Mouse (Mus musculus) left cerebral cortex, postnatal 36 days (tissue): ENCODE results near the gene Adamts1. TPM values are rescaled to one million over a fixed set of nuclear protein-coding genes. Genes with fewer than 3 reads are reported as not detected.

ENCODE experiments used
- DNase-seq, 2 experiments: peaks; one replicate each; pipeline ENCODE4 v3.0.0; 2021 to 2022; ENCODE audit warnings: low spot score in 2 of 2, mixed read lengths in 1 of 2
- intact Hi-C: fragments of 180-260 bp; cut with DNase I; formaldehyde crosslinking; loops from one replicate; pipeline ENCODE4 v1.15.1; 2025
- total RNA-seq, 2 experiments: library from RNA; stranded (reverse); gene quantifications; 2 replicates each; pipeline ENCODE4 v1.2.3; 2021

Gene Adamts1
- total RNA-seq: 10 to 100 TPM in 1 of 2 experiments, 1 to 10 TPM in 1; 8.8 to 10.3 TPM

DNA sequence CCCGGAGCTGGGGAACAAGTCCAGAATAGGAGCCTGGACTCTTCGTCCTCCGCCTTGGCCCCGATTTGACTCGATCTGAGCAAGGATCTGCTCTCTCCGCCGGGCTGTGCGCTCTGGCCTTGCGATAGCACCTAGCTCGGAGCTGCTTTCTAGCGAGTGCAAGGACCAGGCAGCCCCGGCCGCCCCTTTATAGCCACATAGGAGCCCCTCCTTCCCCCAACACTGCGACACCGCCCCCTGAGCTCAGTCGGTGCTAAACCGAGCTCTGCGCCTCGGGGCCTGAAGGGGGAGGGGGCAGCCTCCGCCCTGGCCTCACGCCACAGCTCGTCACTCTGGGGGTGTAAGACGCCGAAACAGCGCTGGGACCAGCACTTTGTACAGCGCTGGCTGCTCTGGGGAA lies at the start of gene Adamts1:
TSS of gene Adamts1 (minus strand) at position 160 of the 400 bp plus-strand sequence.
- peak; percentile 54 to 67 for DNase-seq

DNA sequence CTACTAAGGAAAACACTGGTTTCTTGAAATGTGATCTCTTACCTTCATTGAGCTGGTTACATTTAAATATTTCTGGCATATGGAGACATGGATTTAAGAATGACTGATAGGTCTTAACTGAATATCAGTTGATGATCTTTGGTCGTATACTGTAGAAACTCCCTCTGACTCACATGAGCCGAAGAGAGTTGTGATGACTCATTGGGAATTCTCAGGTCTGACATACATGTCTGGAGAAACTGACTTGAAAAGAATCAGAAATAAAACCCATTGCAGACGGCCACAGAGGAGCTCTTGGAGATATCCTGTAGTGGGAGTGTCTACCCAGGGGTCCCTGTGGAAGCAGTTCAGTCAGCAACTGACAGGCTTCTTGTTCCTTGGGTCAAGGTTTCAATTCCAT lies 24.2 kb upstream of the Adamts1 start:
- intact Hi-C loops: no loop called here

More for the DNA sequence above, at the start of gene Adamts1:
- intact Hi-C loops: loop anchor here (10.0 kb wide), 1 partner anchor 1592 kb away; no protein-coding TSS in a partner anchor

DNA sequence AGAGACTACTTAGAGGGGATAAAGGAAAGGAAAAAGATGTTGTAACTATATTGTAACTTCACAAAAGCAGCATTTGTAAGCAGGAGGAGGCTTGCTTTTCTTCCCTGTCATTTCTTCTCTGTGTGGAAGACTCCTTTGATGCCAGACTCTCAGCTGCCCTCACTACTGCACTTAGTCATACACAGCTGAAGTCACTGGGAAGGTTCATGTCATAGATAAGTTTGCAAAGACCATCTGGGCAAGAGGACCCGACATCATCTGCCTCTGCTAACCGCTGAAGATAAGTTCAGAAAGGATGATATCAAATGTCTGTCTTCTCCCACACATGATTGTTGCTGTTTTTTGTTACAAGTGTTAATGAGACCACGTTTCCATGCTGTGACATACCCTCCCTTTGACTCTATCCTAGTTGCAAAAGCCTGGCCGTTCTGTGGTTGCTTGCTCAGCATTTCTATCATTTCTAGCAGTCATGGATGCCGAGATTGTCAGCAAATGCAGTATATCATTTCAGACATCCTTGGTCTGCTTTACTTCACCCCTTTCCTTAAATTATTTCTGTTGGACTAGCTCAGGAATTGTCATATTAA lies 19.5 kb upstream of the Adamts1 start:
- intact Hi-C loops: no loop called here
- no peak for DNase-seq

More for the DNA sequence above, 24.2 kb upstream of the Adamts1 start:
- DNase-seq: no peak

DNA sequence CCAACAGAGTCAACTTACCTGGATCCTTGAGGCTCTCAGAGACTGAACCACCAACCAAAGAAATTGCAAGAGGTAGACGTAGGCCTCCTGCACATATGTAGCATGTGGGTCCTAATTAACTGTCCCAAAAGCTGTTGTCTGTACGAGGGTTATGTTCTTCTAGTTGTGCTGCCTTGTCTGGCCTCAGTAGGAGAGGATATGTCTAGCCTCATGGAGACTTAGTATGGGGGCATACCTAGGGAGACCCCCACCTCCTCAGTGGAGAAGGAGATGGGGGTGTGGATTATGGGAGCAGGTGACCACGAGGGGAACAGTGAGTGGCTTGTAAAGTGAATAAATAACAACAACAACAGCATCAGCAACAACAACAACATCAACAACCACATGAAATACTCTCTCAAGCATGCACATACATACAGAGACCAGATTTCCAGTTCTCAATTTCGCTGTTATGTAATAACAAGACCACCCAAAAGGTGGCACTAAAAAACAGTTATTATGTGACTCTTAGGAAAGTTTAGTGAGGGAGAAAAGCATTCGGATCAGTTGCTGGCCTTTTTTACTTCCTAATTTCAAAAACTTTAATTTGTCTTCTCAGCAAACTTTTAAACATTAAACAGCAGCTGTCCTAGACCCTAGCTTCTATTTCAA lies 17.0 kb upstream of the Adamts1 start:
- no peak for DNase-seq
- intact Hi-C loops: no loop called here

DNA sequence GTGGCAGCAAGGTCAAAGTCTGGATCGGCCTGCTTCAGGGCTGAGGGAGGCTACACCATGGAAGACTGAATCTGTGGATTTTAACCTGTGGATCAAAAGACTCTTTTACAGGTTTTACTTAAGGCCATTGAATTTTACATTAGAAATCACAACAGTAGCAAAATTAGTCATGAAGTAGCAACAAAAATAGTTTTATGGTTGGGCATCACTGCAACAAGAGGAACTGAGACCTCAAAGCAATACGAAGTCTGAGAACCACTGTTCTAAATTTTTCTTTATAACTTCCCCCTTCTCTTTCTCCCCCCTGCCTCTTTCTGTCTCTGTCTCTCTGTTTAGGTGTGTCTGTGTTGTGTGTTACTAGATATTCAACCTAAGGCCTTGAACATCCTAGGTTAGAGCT lies 11.2 kb upstream of the Adamts1 start:
- intact Hi-C loops: loop anchor here (2.0 kb wide), 1 partner anchor 489 kb away; no protein-coding TSS in a partner anchor
- DNase-seq: no peak

DNA sequence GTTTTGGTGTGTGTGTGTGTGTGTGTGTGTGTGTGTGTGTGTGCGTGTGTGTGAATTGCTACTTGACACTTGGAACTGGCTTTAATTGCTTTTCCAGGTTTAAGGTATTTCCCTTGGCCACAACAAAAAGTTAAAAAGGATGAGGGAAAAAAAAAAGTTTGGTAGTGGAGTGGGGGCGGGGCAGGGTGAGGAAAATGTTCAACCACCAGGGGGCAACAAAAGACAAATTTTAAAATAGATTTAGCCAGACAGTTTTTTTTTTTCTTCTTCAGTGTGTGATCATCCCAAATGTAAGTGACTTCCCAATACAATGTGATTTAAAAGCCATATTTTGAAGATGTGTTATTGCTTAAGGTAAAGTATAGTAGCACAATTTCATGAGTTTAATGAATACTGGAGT lies 4.7 kb upstream of the Adamts1 start:
- intact Hi-C loops: loop anchor here (1.0 to 10.0 kb wide), 6 partner anchors 495 to 1587 kb away; no protein-coding TSS in a partner anchor
- DNase-seq: peak; percentile 13 to 43

DNA sequence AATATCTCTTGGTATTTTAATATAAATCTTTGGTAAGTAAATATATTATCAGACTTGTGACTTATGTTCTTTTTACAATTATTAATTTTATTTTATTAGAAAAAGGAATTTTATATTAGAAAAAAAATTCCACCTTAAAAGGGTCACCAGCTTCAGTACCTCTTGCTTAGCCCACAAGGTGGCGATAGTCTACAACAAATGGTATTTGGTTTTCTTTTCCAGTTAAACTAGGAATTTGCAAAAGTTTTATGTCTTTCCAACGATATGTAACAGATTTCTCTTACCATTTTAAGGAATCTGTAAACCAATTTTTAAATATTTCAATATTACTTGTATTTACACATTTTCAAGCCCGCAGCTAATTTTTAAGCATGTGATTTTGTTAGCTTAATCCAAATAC lies 4.2 kb upstream of the Adamts1 start:
- peak in 1 of 2 experiments; percentile 29 for DNase-seq
- intact Hi-C loops: loop anchor here (1.0 to 10.0 kb wide), 6 partner anchors 496 to 1588 kb away; no protein-coding TSS in a partner anchor

DNA sequence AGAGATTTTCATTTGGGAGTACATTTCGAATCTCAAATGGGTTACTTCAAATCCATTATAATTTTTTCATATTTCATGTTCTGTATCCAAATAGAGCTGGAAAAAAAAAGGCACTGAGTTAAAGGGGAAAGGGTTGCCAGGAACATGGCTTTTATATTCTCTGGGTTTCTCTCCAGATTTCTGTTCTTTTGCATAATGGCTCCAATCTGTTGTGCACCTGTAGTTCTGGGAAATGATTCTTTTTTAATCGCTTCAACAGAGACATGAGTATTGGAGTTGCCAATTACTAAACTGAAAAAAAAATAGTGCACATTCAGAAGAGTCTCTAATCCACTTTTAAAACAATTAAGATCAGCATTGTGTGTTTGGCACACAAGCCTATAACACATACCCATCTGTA lies 2.7 kb upstream of the Adamts1 start:
- no peak for DNase-seq
- intact Hi-C loops: loop anchor here (10.0 kb wide), 1 partner anchor 1589 kb away; no protein-coding TSS in a partner anchor

DNA sequence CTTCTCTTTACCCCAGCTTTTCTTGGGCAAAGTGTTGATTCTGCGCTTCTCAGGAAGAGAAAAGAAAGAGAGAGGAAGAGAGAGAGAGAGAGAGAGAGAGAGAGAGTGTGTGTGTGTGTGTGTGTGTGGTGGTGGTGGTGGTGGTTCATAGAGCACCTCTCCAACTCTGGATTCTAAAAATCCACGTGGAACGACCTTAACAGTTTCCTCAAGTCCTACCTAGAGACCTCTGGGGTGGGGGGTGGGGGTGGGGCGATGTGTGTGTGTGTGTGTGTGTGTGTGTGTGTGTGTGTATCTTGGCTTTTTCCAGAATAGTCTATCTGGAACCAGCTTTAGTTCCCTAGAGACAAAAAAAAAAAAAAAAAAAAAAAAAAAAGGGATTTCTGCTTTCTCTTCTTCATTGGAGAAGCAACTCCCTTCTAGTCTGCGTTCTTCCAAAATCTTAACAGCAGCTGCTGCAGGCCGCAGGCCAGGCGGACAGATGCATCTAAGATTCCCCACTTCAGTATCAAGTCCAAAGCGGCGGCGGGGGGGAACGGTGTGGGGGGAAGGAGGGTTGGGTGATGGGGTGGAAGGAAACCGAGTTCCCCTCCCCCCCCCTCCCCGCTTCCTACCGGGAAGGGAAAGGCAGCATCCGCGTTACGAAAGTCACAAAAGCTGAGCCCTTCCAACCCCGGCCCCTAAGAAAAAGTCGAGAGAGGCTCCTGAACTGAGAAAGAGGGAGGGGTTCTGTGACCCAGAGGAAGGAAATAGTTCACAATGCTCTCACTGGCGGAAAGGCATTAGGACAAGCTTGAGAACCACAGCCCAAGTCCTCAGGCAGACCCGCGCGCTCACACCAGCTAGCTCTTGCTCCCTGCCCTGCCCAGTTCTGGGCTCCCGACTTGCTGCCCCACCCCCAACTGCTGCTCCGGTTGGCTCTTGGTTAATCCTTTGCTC lies 969 bp upstream of the Adamts1 start:
- peak; percentile 17 to 21 for DNase-seq
- intact Hi-C loops: loop anchor here (10.0 kb wide), 1 partner anchor 1591 kb away; no protein-coding TSS in a partner anchor

DNA sequence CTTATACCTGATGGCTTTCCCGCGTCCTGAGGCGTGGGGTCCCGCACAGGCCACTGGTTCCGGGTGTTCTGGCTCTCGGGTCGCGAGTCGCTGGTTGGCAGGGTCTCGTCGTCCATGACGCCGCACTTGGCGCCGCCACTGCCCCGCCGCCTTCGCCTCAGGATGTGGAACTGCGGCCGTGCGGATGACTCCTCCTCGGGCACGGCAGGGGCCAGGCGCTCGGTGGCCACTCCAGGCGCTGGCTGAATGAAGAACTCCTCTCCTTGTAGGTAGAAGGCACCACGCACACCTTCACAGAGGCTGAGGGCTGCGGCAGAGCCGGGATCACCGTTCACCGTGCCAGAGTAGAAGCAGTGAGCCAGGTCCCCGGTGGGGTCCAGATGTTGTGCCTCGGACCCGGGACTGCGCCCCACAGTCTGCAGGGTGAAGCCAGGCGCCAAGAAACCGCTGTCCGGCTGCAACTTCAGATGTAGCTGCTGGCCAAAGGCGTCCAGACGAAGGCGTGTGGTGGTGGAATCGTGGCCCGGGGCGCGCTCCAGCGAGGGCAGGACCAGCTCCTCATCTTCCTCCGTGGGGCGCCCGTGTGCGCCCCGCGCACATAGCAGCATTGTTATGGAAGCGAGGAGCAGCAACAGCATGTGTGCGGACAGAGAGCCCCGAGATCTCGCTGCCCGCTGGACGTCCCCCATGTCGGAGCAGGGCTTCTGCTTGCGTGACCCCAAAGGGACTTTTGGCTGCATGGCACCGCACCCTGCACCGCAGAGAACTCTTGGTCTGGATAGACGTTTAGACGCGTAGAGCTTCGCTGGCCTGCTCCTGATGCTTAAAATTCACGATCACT lies 722 bp downstream of the Adamts1 start:
- intact Hi-C loops: loop anchor here (10.0 kb wide), 1 partner anchor 1593 kb away; no protein-coding TSS in a partner anchor
- peak in 1 of 2 experiments; percentile 33 for DNase-seq

DNA sequence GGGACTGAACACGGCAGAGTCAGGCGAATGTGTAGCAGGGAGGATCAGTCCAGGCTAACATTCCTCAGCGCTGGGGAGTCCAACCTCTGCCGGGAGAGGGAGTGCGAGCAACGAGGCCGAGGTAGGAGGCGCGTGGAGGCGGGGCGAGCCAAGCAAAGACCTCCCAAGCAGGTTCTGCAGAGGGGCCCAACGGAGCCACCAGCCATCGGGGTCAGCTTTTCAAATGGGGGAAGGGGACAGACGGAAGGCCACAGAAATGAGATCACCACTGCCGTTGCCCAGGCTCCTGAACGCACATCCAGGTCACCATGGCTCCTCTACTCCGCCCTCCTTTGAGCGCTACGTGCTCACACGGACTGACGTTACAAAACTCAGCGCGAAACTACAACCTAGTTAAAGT lies 1.7 kb downstream of the Adamts1 start:
- intact Hi-C loops: loop anchor here (10.0 kb wide), 1 partner anchor 1594 kb away; no protein-coding TSS in a partner anchor
- peak; percentile 81 to 85 for DNase-seq

DNA sequence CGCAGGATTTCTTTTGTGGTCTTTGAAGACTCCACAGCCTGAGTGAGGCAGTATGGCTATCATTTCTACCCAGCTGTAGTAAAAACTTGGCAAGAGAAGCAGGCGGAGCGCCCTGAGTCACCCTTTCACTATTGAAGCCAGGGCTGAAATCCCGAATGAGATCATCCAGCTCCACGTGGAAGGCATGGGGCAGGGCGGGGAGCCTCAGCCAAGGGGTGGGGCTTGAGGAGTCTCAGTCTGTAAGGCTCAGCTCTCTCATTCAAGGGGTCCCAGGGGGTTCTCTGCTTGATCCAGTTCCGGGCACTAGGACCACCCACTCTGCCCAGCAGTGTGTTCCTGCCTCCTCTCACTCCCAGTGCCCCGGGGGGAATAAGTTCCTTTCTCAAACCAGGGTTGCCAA lies 2.2 kb downstream of the Adamts1 start:
- intact Hi-C loops: loop anchor here (10.0 kb wide), 1 partner anchor 1594 kb away; no protein-coding TSS in a partner anchor
- peak; percentile 67 to 77 for DNase-seq

DNA sequence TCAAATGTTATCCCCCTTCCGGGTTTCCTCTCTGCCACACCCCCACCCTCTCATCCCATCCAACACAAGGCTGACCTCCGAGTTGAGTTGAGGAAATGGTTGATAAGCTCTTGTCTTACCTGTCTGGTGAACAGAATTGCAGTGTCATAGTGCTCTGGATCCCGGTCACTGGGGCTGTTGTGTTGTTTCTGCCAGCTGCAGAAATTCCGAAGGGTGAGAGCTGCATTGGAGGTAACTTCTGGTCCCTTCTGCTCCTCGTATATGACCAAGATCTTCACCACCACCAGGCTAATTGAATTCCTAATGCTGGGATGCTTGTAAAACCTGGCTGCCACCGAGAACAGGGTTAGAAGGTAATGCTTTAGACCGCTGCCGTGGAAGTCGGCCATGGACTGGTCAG lies 2.9 kb downstream of the Adamts1 start:
- intact Hi-C loops: loop anchor here (10.0 kb wide), 1 partner anchor 1595 kb away; no protein-coding TSS in a partner anchor
- DNase-seq: no peak

DNA sequence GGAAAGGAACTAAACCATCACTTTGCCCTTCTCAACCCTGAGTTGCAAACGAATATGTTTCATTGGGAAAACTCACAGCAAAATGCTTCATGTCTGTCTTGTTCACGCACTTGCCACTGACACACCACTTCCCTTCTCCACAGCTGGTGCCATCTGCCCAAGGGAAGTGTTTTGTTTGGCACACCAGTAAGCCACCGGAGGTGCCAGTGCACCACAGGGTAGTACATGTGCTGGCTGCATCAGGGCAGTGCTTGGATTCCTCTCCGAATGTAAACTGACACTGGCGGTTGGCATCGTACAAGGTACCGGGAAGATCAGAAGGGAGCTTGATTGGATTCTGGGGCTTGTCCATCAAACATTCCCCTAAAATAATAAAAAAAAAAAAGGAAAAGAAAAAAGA lies 4.6 kb downstream of the Adamts1 start:
- no peak for DNase-seq
- intact Hi-C loops: no loop called here

DNA sequence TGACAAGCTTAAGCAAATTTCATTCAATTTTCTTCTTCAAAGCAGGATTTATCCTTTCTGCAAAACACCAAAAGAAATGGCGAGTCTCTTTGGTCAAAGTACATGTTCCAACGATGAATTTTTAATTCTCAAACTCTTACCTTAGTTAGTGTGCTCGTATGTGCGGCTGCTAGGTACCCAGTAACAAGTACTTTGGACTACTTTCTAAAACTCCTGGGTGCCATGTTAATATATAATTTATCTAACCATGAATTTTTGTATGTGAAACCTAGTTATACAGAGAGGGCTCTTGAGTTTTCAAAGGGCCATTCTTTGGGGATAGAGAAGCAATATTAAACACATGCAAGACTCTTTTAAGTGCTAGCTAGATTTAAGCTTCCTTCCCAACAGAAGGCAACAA lies 5.8 kb downstream of the Adamts1 start:
- intact Hi-C loops: no loop called here
- DNase-seq: no peak

DNA sequence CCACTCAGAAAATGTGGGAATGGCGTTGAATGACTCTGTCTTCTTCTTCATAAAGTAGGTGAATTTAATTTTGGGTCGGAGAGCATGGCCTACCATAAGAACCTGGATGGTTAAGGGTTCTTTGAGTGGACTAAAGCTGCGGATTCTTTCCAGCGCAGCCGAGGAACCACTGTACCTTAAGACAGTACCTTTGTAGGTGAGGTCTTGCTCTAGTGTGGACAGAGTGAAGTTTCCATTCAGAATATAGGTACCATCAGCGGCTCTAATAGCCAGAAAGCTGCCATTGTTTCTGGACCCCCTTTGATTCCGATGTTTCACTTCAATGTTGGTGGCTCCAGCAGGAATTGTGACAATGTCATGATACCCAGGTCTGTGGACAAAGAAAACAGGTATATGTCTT lies 7.2 kb downstream of the Adamts1 start:
- no peak for DNase-seq
- intact Hi-C loops: no loop called here

DNA sequence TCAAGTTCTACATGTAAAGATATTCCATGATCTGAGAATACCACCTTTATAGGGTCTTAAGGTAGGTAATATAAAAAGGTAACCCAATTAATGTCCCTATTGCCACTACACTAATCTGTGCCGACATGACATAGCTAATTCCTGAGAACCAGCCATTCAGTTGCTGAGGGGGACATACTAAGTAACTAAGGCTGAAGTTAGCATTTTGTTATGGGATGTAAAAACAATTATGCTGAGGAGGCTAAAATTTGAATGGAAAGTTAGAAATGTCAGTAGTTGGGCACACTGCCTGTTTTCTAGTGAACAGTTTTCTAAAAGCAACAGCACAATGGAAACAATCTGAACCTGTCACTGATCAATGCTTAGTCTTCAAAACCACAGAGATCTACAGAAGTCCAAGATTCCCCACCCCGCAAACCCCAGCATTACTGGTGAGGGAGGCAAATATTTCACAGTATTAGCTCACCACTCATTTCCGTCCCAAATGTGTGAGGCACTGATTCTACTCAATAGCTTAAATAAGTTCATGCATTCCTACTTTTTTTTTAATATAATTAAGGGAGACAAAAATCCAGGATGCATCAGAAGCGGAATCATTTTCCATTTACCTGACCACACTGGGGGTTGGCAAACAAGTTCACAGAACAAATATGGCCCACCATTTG lies 9.6 kb downstream of the Adamts1 start:
- intact Hi-C loops: no loop called here

DNA sequence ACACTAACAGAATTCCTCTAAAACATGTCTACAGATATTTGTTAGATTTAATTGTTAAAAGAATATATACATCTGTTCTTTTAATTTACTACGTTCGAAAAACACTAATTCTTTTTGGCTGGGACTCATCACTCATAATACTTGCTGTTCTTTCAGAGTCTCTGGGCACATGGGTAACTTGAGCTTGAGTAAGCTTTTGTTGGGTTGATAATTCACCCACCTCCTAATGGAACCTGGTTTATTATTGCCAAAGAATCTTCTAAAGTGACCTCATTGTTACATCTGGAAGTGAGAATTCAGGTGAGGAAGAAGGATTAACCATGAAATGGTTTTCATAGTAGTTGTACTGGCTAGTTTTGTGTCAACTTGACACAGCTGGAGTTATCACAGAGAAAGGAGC lies 21.8 kb downstream of the Adamts1 start:
- no peak for DNase-seq
- intact Hi-C loops: no loop called here

More for the DNA sequence above, 9.6 kb downstream of the Adamts1 start:
- no peak for DNase-seq
